Mouse (Mus musculus) cerebellum, adult 2 months (tissue): ENCODE measurements at regions not wholly inside any gene's neighbourhood (a gene's known extent, or its start where the extent isn't known, plus 50 kb on each side); places are given as distances from the start of the nearest gene placed in this dataset.

Experiments
- DNase-seq, 2 experiments: peaks; one replicate each; pipeline ENCODE4 v3.0.0; 2021
- H3K27ac ChIP-seq: fragments of 200-500 bp; 2 replicates; pipeline ENCODE4 v1.5.1; 2012; ENCODE audit warnings: low read length, control low read depth, inconsistent platforms; ENCODE audit not compliant: insufficient read depth
- H3K27me3 ChIP-seq: fragments of 200-500 bp; 2 replicates; pipeline ENCODE4 v1.6.1; 2012; ENCODE audit warnings: inconsistent platforms, mild to moderate bottlenecking, low read length, moderate library complexity; ENCODE audit not compliant: control insufficient read depth, insufficient read depth
- H3K4me1 ChIP-seq: fragments of 200-500 bp; 2 replicates; pipeline ENCODE4 v1.6.1; 2011; ENCODE audit warnings: low read length; ENCODE audit not compliant: control insufficient read depth, insufficient read depth
- H3K4me3 ChIP-seq: fragments of 200-500 bp; replicated peaks from 2 replicates; pipeline ENCODE3; 2011; ENCODE audit warnings: mild to moderate bottlenecking, low read depth, low read length, control low read depth; ENCODE audit not compliant: insufficient read depth
- CTCF ChIP-seq: fragments of 200-500 bp; IDR thresholded peaks from 2 replicates; pipeline ENCODE4 v1.5.1; 2011; ENCODE audit warnings: low read depth, mild to moderate bottlenecking, control low read depth, low read length, moderate library complexity, borderline replicate concordance; ENCODE audit not compliant: insufficient read depth
- POLR2A ChIP-seq: fragments of 200-500 bp; IDR thresholded peaks from 2 replicates; pipeline ENCODE4 v1.6.1; 2011; ENCODE audit warnings: low read length, control low read depth, borderline replicate concordance; ENCODE audit not compliant: insufficient read depth
- WGBS: fragments of 180-500 bp; shearing (Covaris S2); methylation state at CpG from one replicate; pipeline ENCODE4 v1.1.7; 2018; 5-methylcytosine and 5-hydroxymethylcytosine counted together

GRCm38 (mm10) chr14:107903717-107904116, 1010.2 kb downstream of the Slitrk1 start:
- DNase-seq: no peak
- no peak overlapping the region for H3K4me3 ChIP-seq
- no peak overlapping the region for H3K27ac ChIP-seq
- no peaks in the 10 kb centered on the region for H3K27me3 ChIP-seq
- H3K4me1 ChIP-seq: no peaks in the 10 kb centered on the region
- TF ChIP-seq POLR2A (no peak), CTCF (no peak)

- Histone ChIP-seq H3K27ac (no peak overlapping the region), H3K4me1 (no peaks in the 10 kb centered on the region), H3K27me3 (no peaks in the 10 kb centered on the region), H3K4me3 (no peak overlapping the region)
- WGBS: 80% methylated on average over 1 of the region's 1 CpGs
- TF ChIP-seq CTCF: no peak
- TF ChIP-seq POLR2A: no peak
- DNase-seq: no peak
Observed at GRCm38 (mm10) chr14:107901823-107902222, 1012.1 kb downstream of the Slitrk1 start.

GRCm38 (mm10) chr14:107860895-107861294, 1053.1 kb downstream of the Slitrk1 start:
- TF ChIP-seq CTCF (no peak), POLR2A (no peak)
- no peaks in the 10 kb centered on the region for H3K4me1 ChIP-seq
- no peak for DNase-seq

GRCm38 (mm10) chr14:107849688-107850087, 1064.3 kb downstream of the Slitrk1 start:
- Histone ChIP-seq H3K4me3 (no peak overlapping the region), H3K27me3 (no peaks in the 10 kb centered on the region), H3K27ac (no peak overlapping the region), H3K4me1 (no peaks in the 10 kb centered on the region)
- TF ChIP-seq POLR2A (no peak), CTCF (no peak)
- 43% methylated on average over 7 of the region's 7 CpGs for WGBS
- no peak for DNase-seq

More at GRCm38 (mm10) chr14:107860895-107861294, 1053.1 kb downstream of the Slitrk1 start:
- no peak overlapping the region for H3K4me3 ChIP-seq
- H3K27ac ChIP-seq: no peak overlapping the region
- no peaks in the 10 kb centered on the region for H3K27me3 ChIP-seq

- H3K4me1 ChIP-seq: no peaks in the 10 kb centered on the region
- TF ChIP-seq POLR2A (no peak), CTCF (no peak)
- 74% methylated on average over 3 of the region's 3 CpGs for WGBS
Observed at GRCm38 (mm10) chr14:107845289-107846215, 1068.4 kb downstream of the Slitrk1 start.

GRCm38 (mm10) chr14:107844533-107844932, 1069.4 kb downstream of the Slitrk1 start:
- DNase-seq: no peak
- TF ChIP-seq POLR2A (no peak), CTCF (no peak)
- Histone ChIP-seq H3K27me3 (no peaks in the 10 kb centered on the region), H3K4me1 (no peaks in the 10 kb centered on the region), H3K4me3 (no peak overlapping the region), H3K27ac (no peak overlapping the region)
- WGBS: 92% methylated on average over 2 of the region's 2 CpGs

More at GRCm38 (mm10) chr14:107845289-107846215, 1068.4 kb downstream of the Slitrk1 start:
- no peak overlapping the region for H3K27ac ChIP-seq
- no peaks in the 10 kb centered on the region for H3K27me3 ChIP-seq
- DNase-seq: no peak
- no peak overlapping the region for H3K4me3 ChIP-seq

- WGBS: 92% methylated on average over 1 of the region's 1 CpGs
- no peak for DNase-seq
- no peaks in the 10 kb centered on the region for H3K4me1 ChIP-seq
- TF ChIP-seq POLR2A (no peak), CTCF (no peak)
- no peak overlapping the region for H3K4me3 ChIP-seq
- H3K27me3 ChIP-seq: no peaks in the 10 kb centered on the region
- no peak overlapping the region for H3K27ac ChIP-seq
Observed at GRCm38 (mm10) chr14:107832976-107833375, 1081.0 kb downstream of the Slitrk1 start.

GRCm38 (mm10) chr14:107785242-107785641, 1128.7 kb downstream of the Slitrk1 start:
- no peak overlapping the region for H3K4me3 ChIP-seq
- no peak for TF ChIP-seq POLR2A
- TF ChIP-seq CTCF: no peak
- H3K27ac ChIP-seq: no peak overlapping the region
- H3K27me3 ChIP-seq: no peaks in the 10 kb centered on the region
- no peak for DNase-seq
- no peaks in the 10 kb centered on the region for H3K4me1 ChIP-seq
- 86% methylated on average over 1 of the region's 1 CpGs for WGBS
